Mouse (Mus musculus) G1E (cell line): Measurements from ENCODE around the gene Sptbn4.

Source experiments
- CTCF ChIP-seq: IDR thresholded peaks from 2 replicates; pipeline ENCODE4 v1.5.1; 2012; ENCODE audit warnings: low read depth, low read length, inconsistent platforms, mixed read lengths
- GATA1 ChIP-seq: IDR thresholded peaks from 2 replicates; pipeline ENCODE4 v1.6.1; 2012; ENCODE audit warnings: borderline replicate concordance, low read length, inconsistent platforms, mixed read lengths
- TAL1 ChIP-seq: conservative IDR thresholded peaks from 2 replicates; pipeline ENCODE4 v1.6.1; 2012; ENCODE audit warnings: low read depth, low read length, inconsistent platforms, mixed read lengths

- no peak for TF ChIP-seq CTCF
- no peak for TF ChIP-seq GATA1
- TF ChIP-seq TAL1, result no peak
Observed at GRCm38 (mm10) chr7:27417151-27417550, 30.3 kb downstream of the Sptbn4 start.
